Mouse (Mus musculus): ENCODE measurements around the gene Nup205.

GRCm38 (mm10) chr6:35251807-35252476 lies 74.7 kb downstream of the Nup205 start:
- TF ChIP-seq EP300 (optimal IDR thresholded peaks at IDR 0.05) = no peak
- no peak for TF ChIP-seq CTCF (IDR thresholded peaks at IDR 0.05; ENCODE audit: low read depth)

All from stomach, postnatal 0 days (tissue).